Mouse (Mus musculus): ENCODE measurements around the gene Zswim8.

The Zswim8 gene

GRCm38 (mm10) chr14:20771941-20772340 is 64.6 kb downstream of the Zswim8 start:
- no peak for DNase-seq (ENCODE audit: low read depth, low spot score)

- DNase-seq (ENCODE audit: low read depth, low spot score) = no peak
Observed at GRCm38 (mm10) chr14:20772808-20773207, 65.5 kb downstream of the Zswim8 start.
